Mouse (Mus musculus) urinary bladder, postnatal 36 days (tissue): ENCODE data around the gene Mei4.

ENCODE experiments used
- DNase-seq, 2 experiments: peaks; one replicate each; pipeline ENCODE4 v3.0.0; 2022; ENCODE audit warnings: low spot score in 2 of 2, mixed read lengths in 1 of 2

Gene Mei4

DNA sequence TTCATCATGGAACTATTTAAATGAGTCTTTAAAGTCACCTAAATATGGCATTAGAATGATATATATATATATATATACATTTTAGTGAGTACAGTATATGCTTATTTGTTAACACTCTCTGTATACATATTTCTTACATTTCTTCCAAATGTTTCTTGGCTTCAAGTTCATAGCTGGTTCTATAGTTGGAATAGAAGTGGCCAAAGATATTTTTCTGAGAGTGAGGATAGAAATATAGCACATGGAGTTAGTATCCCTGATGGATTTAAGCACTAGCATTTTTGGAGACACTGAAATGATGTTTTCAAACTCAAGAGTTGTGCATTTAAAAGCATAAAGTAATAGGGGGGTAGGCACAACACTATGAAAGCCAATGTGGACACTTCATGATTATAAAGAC is 272.6 kb downstream of the Mei4 start:
- no peak for DNase-seq

DNA sequence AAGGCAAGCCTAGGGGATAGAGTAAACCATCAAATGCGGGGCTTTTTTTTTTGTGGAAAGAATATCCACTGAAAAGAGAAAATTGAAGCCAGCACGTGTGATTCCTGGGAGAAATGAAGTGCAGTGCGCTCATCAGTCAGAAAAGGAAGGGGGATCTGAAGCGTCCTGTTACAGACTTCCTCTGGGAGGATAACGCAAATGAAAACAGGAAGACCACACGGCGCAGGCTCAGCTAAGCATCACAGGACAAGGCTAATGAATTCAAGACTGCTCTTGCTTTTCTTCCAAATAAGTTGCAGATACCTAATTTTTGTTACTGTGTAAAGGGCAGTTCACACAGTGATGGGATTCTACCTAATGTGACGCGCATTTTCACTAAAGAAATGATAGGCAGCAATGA is 296.7 kb downstream of the Mei4 start:
- DNase-seq: no peak

DNA sequence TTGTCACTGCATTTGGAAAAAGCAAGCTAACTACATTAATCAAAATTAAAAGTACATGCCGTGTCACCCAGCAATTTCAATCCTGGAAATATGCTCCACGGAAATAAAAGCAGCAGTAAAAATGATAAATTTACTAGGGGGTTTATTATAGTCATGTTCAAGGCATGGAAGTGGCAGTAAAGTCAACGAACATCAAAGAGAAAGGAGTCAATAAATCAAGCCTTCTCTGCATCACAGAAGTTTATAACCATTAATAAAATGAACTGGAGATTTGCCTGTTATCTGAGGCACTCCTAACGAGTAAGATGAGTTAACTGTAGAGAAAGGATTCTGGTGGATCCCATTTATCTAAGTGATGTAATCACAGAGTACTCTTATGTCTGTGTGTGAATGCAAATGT is 298.9 kb downstream of the Mei4 start:
- DNase-seq: no peak

DNA sequence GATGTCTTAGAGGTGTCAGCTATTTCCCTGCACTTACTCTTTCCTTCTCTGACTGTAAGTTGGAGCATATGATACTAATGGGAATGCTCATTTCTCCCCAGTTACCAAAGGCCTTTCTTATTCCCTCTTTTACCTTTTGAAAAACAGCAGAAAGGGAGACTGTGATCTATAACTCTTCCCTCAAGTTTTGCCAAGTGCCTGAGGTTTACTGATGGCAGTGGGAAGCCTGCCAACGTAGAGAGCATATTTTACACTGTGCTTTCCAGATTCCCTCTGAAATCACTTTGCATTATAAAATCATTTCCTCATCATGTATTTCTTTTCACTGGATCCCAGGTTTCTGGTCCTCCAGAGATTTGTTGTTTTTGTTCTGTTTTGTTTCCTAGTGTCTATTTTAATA is 354.5 kb downstream of the Mei4 start:
- DNase-seq: no peak

DNA sequence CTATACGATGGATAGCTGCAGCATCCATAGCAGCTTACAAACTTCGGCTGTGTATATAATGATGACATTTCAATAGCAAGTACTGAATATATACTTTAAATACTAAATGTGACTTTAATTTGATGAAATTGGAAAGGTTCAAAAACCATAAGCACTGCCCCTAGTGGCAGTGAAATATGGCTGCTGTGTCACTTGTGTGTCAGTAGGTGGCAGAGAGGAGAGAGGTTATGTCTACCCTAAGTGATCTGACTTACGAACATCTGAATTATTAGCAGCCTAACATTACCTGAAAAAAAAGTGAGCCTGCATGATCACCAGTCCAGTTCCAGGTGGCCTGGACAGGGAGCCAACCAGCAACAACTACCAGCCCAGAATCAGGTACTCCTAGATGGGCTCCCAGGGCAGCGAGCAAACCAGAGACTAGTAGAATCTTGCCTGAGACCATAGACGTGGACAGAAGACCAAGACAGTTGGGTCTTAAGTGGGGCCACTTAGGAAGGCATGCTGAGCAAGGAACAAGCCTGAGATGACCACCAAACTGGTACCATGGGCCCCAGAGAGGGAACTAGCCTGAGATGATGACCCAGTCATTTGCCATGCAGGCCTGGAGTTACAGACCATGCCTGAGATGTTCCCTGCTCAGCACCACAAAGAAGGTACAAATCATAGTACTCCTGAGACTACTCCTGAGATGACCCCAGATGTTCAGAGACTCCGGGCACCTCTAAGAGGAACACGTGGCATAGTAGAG is 384.4 kb downstream of the Mei4 start:
- DNase-seq: no peak
